In genomic region chr8:79293841-79294240, GRCm38 (mm10) we compare ENCODE assay signal across 9 mouse cellular contexts. TPM values are rescaled to one million over a fixed set of nuclear protein-coding genes. Genes with fewer than 3 reads are reported as not detected.
DNase-seq lines count a peak whose midpoint lies in the region; ATAC-seq and TF ChIP-seq lines count a peak whose summit lies in the region.
"Had no signal": no experiment of that assay in that cellular context is flagged by ENCODE, and none has a peak within 500 bp of the region (broad histone marks: within the 10 kb centered on the region; RNA-seq: fewer than 3 reads in every experiment).

No protein-coding gene starts in this region.

- no peaks in the 10 kb centered on the region for H3K27me3 ChIP-seq in heart, embryonic 12.5 days (replicated peaks)
- H3K27me3 ChIP-seq in ES-Bruce4 (ENCODE audit: control insufficient read depth, insufficient read depth, low read length, poor library complexity, severe bottlenecking) = no peaks in the 10 kb centered on the region
- H3K27me3 ChIP-seq in hindbrain, embryonic 10.5 days (ENCODE audit: insufficient read depth, poor library complexity, severe bottlenecking) = no peaks in the 10 kb centered on the region

- ATAC-seq in heart, embryonic 12.5 days (ENCODE audit: insufficient number of reproducible peaks, low FRiP score) = no peak

- H3K27ac ChIP-seq in heart, embryonic 12.5 days (ENCODE audit: poor library complexity, severe bottlenecking) = no peak overlapping the region
- no peak overlapping the region for H3K27ac ChIP-seq in ES-Bruce4 (ENCODE audit: insufficient read depth, low read length)
- H3K27ac ChIP-seq in hindbrain, embryonic 10.5 days = peak overlapping the region; percentile 97
- peak overlapping the region; percentile 87 for H3K27ac ChIP-seq in macrophage

- no peak for TF ChIP-seq CTCF in ES-Bruce4 (IDR thresholded peaks at IDR 0.05; ENCODE audit: low read depth, low read length)

- WGBS in heart, embryonic 12.5 days = 60% methylated on average over 3 of the region's 3 CpGs
- 81% methylated on average over 3 of the region's 3 CpGs for WGBS in hindbrain, embryonic 10.5 days
- 20% methylated on average over 3 of the region's 3 CpGs for WGBS in macrophage (ENCODE audit: missing documents)

- no peak for DNase-seq in heart, postnatal 25 days (ENCODE audit: low spot score)
- DNase-seq in hindbrain, embryonic 10.5 days (ENCODE audit: low spot score) = no peak
- DNase-seq in adrenal gland, postnatal 14 days = no peak
- no peak for DNase-seq in thymus, postnatal 14 days
- no peak for DNase-seq in cerebellum, adult 9-11 months

- H3K9ac ChIP-seq in heart, embryonic 12.5 days = no peak overlapping the region
- peak overlapping the region; percentile 75; the same call in 1 of the 2 replicates for H3K9ac ChIP-seq in ES-Bruce4 (ENCODE audit: low read depth, poor library complexity, severe bottlenecking)

- peak overlapping the region; percentile 43; the same call in 1 of the 2 replicates for H3K4me2 ChIP-seq in heart, embryonic 12.5 days

- intact Hi-C loops in heart, postnatal 25 days (cut with DNase I) = loop anchor here (1.0 kb wide), 1 partner anchor 265 kb away; no protein-coding TSS in a partner anchor

- TF ChIP-seq POLR2A in ES-Bruce4 (IDR thresholded peaks at IDR 0.05; ENCODE audit: insufficient read depth, low read length) = no peak

- H3K9me3 ChIP-seq in heart, embryonic 12.5 days (replicated peaks) = no peaks in the 10 kb centered on the region
- no peaks in the 10 kb centered on the region for H3K9me3 ChIP-seq in ES-Bruce4 (replicated peaks; ENCODE audit: control insufficient read depth, insufficient read depth, low read length, poor library complexity, severe bottlenecking)
- H3K9me3 ChIP-seq in hindbrain, embryonic 10.5 days = no peaks in the 10 kb centered on the region

- H3K4me3 ChIP-seq in heart, embryonic 12.5 days = peak overlapping the region; percentile 18; the same call in 1 of the 2 replicates
- H3K4me3 ChIP-seq in ES-Bruce4 (ENCODE audit: low read depth, low read length) (no peak overlapping the region), macrophage (ENCODE audit: inconsistent target) (peak overlapping the region; percentile 75)
- H3K4me3 ChIP-seq in hindbrain, embryonic 10.5 days = peak overlapping the region; percentile 79

- H3K4me1 ChIP-seq in heart, embryonic 12.5 days (replicated peaks) = peaks cover 25% of the 10 kb centered on the region
- H3K4me1 ChIP-seq in ES-Bruce4 (ENCODE audit: control insufficient read depth, insufficient read depth, low read length) = no peaks in the 10 kb centered on the region
- H3K4me1 ChIP-seq in hindbrain, embryonic 10.5 days (replicated peaks) = peaks cover 37% of the 10 kb centered on the region

- peaks cover 41% of the 10 kb centered on the region; the same call in 1 of the 2 replicates for H3K79me2 ChIP-seq in macrophage (ENCODE audit: inconsistent target)

- no peaks in the 10 kb centered on the region for H3K36me3 ChIP-seq in heart, embryonic 12.5 days
- H3K36me3 ChIP-seq in ES-Bruce4 (ENCODE audit: control insufficient read depth, insufficient read depth, low read length, poor library complexity, severe bottlenecking) (no peaks in the 10 kb centered on the region), macrophage (ENCODE audit: inconsistent target) (no peaks in the 10 kb centered on the region)
- H3K36me3 ChIP-seq in hindbrain, embryonic 10.5 days = no peaks in the 10 kb centered on the region

- TF ChIP-seq EP300 in ES-Bruce4 (IDR thresholded peaks at IDR 0.05; ENCODE audit: insufficient read depth, low read depth, low read length) = no peak

RNA-seq across cellular contexts. Expression of gene Mmaa, which starts 0.9 kb away (rescaled TPM):
- 11.1 and 12.1 TPM in 2 replicates for polyA plus RNA-seq in heart, embryonic 12.5 days (2016; fragmentation: Nextera tagmentation; extraction: Ambion mirVana)
- 10 to 100 TPM; 37.7 to 41.2 TPM for total RNA-seq in heart, postnatal 25 days (2021)
- polyA plus RNA-seq in ES-Bruce4 (2011; ENCODE audit: insufficient read depth, insufficient read length, low read depth, missing spikeins) (6.1 TPM in 2 replicates), macrophage (2018) (3.8 to 5.7 TPM (median 4.5 TPM) in 3 replicates)
- polyA plus RNA-seq in hindbrain, embryonic 10.5 days (2016; fragmentation: Nextera tagmentation; extraction: Ambion mirVana) = 9.2 and 10.7 TPM in 2 replicates
- total RNA-seq in macrophage (2018; cell fraction: chromatin; rRNA removed) = 10 to 100 TPM in 21 of 26 experiments, 1 to 10 TPM in 5; 4.0 to 22.5 (median 17.3) TPM
- 1 to 10 TPM; 1.5 to 6.5 (median 4.2) TPM for total RNA-seq in macrophage (2018; cell fraction: cytosol; rRNA removed)
- total RNA-seq in macrophage (2018; cell fraction: nucleus; rRNA removed) = 10 to 100 TPM in 17 of 26 experiments, 1 to 10 TPM in 9; 4.7 to 21.3 (median 12.6) TPM
- 28.8 and 36.6 TPM in 2 replicates for total RNA-seq in adrenal gland, postnatal 14 days (2021)

RNA-seq across cellular contexts. Expression of gene 1700011L22Rik, which starts 45.5 kb away (rescaled TPM):
- not detected in 2 replicates for polyA plus RNA-seq in heart, embryonic 12.5 days (2016; fragmentation: Nextera tagmentation; extraction: Ambion mirVana)
- total RNA-seq in heart, postnatal 25 days (2021) = not detected
- not detected in 2 replicates for polyA plus RNA-seq in ES-Bruce4 (2011; ENCODE audit: insufficient read depth, insufficient read length, low read depth, missing spikeins)
- polyA plus RNA-seq in hindbrain, embryonic 10.5 days (2016; fragmentation: Nextera tagmentation; extraction: Ambion mirVana) = not detected in 2 replicates
- total RNA-seq in macrophage (2018; cell fraction: chromatin; rRNA removed) = 1 to 10 TPM in 2 of 26 experiments, not detected in 24; 1.1 to 1.5 TPM
- not detected for total RNA-seq in macrophage (2018; cell fraction: cytosol; rRNA removed)
- not detected for total RNA-seq in macrophage (2018; cell fraction: nucleus; rRNA removed)
- polyA plus RNA-seq in macrophage (2018) = not detected in 3 replicates
- not detected in 2 replicates for total RNA-seq in adrenal gland, postnatal 14 days (2021)
- total RNA-seq: ES-E14 had no signal

Comparison
In these comparisons a context has a peak if more than half of its experiments do, and no peak if none do; other contexts are left out.
1. H3K27ac ChIP-seq: peak in hindbrain, embryonic 10.5 days (single experiment) and macrophage (single experiment); none in heart, embryonic 12.5 days (single experiment) and ES-Bruce4 (single experiment).